Mouse (Mus musculus): ENCODE results near the gene Acsl5. TPM values are rescaled to one million over a fixed set of nuclear protein-coding genes. Genes with fewer than 3 reads are reported as not detected.

Gene Acsl5
- polyA plus RNA-seq, 1 experiment, result 53.2 TPM

DNA sequence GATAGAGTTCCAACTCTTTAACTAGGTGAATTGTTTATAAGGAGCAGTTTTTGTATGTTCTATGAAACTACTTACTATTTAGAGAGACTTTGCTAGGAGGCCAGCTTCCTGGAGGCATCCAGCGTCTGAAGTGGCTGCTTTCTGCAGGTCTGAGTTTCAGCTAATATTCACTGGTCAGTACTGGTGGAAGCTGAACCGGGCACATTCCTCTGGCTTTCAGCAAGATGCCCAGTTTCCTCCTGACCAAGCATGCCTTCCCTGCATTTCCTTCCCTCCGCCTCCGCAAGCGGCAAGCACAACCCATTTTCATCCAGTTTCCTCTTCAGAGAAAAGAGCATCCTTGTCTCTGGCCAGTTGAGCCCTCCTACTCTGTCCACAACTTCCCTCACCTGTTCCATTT lies 17.3 kb downstream of the Acsl5 start:
- Histone ChIP-seq H3K4me1 (ENCODE audit: control insufficient read depth, insufficient read depth, low read length) (peaks cover 13% of the 10 kb centered on the region), H3K4me3 (replicated peaks; ENCODE audit: extremely low read depth, low read depth, low read length) (no peak overlapping the region)
- DNase-seq, result no peak
- TF ChIP-seq CTCF (IDR thresholded peaks at IDR 0.05; ENCODE audit: insufficient read depth, low read length) (no peak), POLR2A (IDR thresholded peaks at IDR 0.05; ENCODE audit: borderline replicate concordance, extremely low read depth, low read depth, low read length) (no peak)
- 48% methylated on average over 5 of the region's 5 CpGs for WGBS

DNA sequence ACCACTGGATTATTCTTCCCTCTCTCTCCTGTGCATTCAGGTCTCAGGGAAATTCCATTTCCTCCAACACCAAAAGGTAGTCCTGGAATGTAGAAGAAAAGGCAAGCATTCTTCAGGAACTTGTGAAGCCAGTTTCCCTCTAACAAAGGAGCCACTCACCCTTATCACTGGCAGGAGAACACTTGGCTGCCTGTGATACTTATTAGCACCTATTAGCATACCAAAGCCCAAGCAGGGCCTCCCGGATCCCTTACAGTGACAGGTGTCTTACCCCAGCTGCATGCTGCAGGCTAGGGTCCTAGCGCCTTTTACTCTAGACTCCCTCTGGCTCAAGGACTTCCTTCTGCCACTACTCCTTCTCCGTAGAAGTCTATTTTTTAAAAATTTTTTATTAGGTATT lies 19.7 kb downstream of the Acsl5 start:
- 46% methylated on average over 3 of the region's 3 CpGs for WGBS
- DNase-seq, result no peak
- Histone ChIP-seq H3K4me3 (replicated peaks; ENCODE audit: extremely low read depth, low read depth, low read length) (no peak overlapping the region), H3K4me1 (ENCODE audit: control insufficient read depth, insufficient read depth, low read length) (peaks cover 11% of the 10 kb centered on the region)
- TF ChIP-seq POLR2A (IDR thresholded peaks at IDR 0.05; ENCODE audit: borderline replicate concordance, extremely low read depth, low read depth, low read length) (no peak), CTCF (IDR thresholded peaks at IDR 0.05; ENCODE audit: insufficient read depth, low read length) (no peak)

DNA sequence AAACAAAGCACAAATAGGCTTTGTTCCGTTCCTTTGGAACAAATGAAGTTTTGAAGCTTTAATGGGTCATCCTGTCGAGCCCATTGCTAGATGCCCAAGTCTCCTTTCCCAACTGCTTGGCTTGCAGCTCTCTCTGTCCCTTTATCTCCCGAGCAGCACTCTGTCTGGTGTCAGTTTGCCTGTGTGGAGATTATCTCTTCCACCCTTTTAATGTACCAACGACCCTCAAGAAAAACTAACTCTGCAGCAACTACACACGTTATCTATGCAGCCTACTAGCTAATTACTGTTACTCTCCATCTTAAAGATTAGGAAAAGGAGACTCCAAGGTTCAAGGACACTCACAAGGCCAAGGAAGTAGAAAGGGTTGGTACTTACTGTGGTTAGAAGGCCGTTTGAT lies 21.6 kb downstream of the Acsl5 start:
- DNase-seq, result no peak
- H3K4me1 ChIP-seq (ENCODE audit: control insufficient read depth, insufficient read depth, low read length), result peaks cover 9% of the 10 kb centered on the region
- WGBS, result 66% methylated on average over 6 of the region's 6 CpGs
- no peak overlapping the region for H3K4me3 ChIP-seq (replicated peaks; ENCODE audit: extremely low read depth, low read depth, low read length)
- TF ChIP-seq CTCF (IDR thresholded peaks at IDR 0.05; ENCODE audit: insufficient read depth, low read length), result no peak
- TF ChIP-seq POLR2A (IDR thresholded peaks at IDR 0.05; ENCODE audit: borderline replicate concordance, extremely low read depth, low read depth, low read length), result no peak

DNA sequence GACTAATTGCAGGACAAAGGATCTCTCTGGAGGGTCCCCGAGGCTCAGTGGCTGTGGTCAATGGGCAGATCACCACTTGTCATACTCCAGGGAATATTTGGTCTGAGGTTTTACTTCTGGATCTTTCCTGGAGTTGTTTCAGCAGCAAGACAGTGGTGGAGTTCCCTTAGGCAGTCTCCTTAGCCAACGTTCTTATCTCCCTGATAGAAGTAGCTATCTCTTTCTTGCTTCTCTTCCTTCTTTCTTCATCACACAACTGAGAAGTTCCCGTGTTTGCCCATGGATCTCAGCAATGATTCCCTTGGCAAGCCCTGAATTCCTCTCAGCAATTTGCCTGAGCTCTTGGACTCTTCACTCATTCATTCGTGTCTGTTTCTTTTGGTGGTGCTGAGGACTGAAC lies 24.4 kb downstream of the Acsl5 start:
- DNase-seq, result no peak
- WGBS, result 74% methylated on average over 4 of the region's 4 CpGs
- no peak overlapping the region for H3K4me3 ChIP-seq (replicated peaks; ENCODE audit: extremely low read depth, low read depth, low read length)
- H3K4me1 ChIP-seq (ENCODE audit: control insufficient read depth, insufficient read depth, low read length), result peaks cover 2% of the 10 kb centered on the region; the same call in 1 of the 2 replicates
- TF ChIP-seq CTCF (IDR thresholded peaks at IDR 0.05; ENCODE audit: insufficient read depth, low read length), result no peak
- no peak for TF ChIP-seq POLR2A (IDR thresholded peaks at IDR 0.05; ENCODE audit: borderline replicate concordance, extremely low read depth, low read depth, low read length)

GRCm38 (mm10) chr19:55276770-55277169 lies 25.0 kb downstream of the Acsl5 start:
- no peak for TF ChIP-seq CTCF (IDR thresholded peaks at IDR 0.05; ENCODE audit: insufficient read depth, low read length)
- no peak for TF ChIP-seq POLR2A (IDR thresholded peaks at IDR 0.05; ENCODE audit: borderline replicate concordance, extremely low read depth, low read depth, low read length)
- peaks cover 2% of the 10 kb centered on the region; the same call in 1 of the 2 replicates for H3K4me1 ChIP-seq (ENCODE audit: control insufficient read depth, insufficient read depth, low read length)
- H3K4me3 ChIP-seq (replicated peaks; ENCODE audit: extremely low read depth, low read depth, low read length), result no peak overlapping the region
- WGBS, result 63% methylated on average over 3 of the region's 3 CpGs
- DNase-seq, result no peak

GRCm38 (mm10) chr19:55284093-55284492 lies 32.4 kb downstream of the Acsl5 start:
- Histone ChIP-seq H3K4me1 (ENCODE audit: control insufficient read depth, insufficient read depth, low read length) (no peaks in the 10 kb centered on the region), H3K4me3 (replicated peaks; ENCODE audit: extremely low read depth, low read depth, low read length) (no peak overlapping the region)
- DNase-seq, result no peak
- TF ChIP-seq CTCF (IDR thresholded peaks at IDR 0.05; ENCODE audit: insufficient read depth, low read length) (no peak), POLR2A (IDR thresholded peaks at IDR 0.05; ENCODE audit: borderline replicate concordance, extremely low read depth, low read depth, low read length) (no peak)
- WGBS, result 82% methylated on average over 4 of the region's 4 CpGs

GRCm38 (mm10) chr19:55286034-55286433 lies 34.3 kb downstream of the Acsl5 start:
- no peak for DNase-seq
- TF ChIP-seq CTCF (IDR thresholded peaks at IDR 0.05; ENCODE audit: insufficient read depth, low read length) (no peak), POLR2A (IDR thresholded peaks at IDR 0.05; ENCODE audit: borderline replicate concordance, extremely low read depth, low read depth, low read length) (no peak)

GRCm38 (mm10) chr19:55288974-55289373 lies 37.2 kb downstream of the Acsl5 start:
- H3K4me3 ChIP-seq (replicated peaks; ENCODE audit: extremely low read depth, low read depth, low read length), result no peak overlapping the region
- TF ChIP-seq POLR2A (IDR thresholded peaks at IDR 0.05; ENCODE audit: borderline replicate concordance, extremely low read depth, low read depth, low read length), result no peak
- no peak for TF ChIP-seq CTCF (IDR thresholded peaks at IDR 0.05; ENCODE audit: insufficient read depth, low read length)

More at GRCm38 (mm10) chr19:55286034-55286433, 34.3 kb downstream of the Acsl5 start:
- no peaks in the 10 kb centered on the region for H3K4me1 ChIP-seq (ENCODE audit: control insufficient read depth, insufficient read depth, low read length)
- H3K4me3 ChIP-seq (replicated peaks; ENCODE audit: extremely low read depth, low read depth, low read length), result no peak overlapping the region
- WGBS, result 88% methylated on average over 4 of the region's 4 CpGs

GRCm38 (mm10) chr19:55290621-55291270 lies 39.0 kb downstream of the Acsl5 start:
- 83% methylated on average over 2 of the region's 2 CpGs for WGBS
- no peak overlapping the region for H3K4me3 ChIP-seq (replicated peaks; ENCODE audit: extremely low read depth, low read depth, low read length)
- no peak for DNase-seq
- no peaks in the 10 kb centered on the region for H3K4me1 ChIP-seq (ENCODE audit: control insufficient read depth, insufficient read depth, low read length)
- TF ChIP-seq CTCF (IDR thresholded peaks at IDR 0.05; ENCODE audit: insufficient read depth, low read length) (no peak), POLR2A (IDR thresholded peaks at IDR 0.05; ENCODE audit: borderline replicate concordance, extremely low read depth, low read depth, low read length) (no peak)

More at GRCm38 (mm10) chr19:55288974-55289373, 37.2 kb downstream of the Acsl5 start:
- no peak for DNase-seq
- no peaks in the 10 kb centered on the region for H3K4me1 ChIP-seq (ENCODE audit: control insufficient read depth, insufficient read depth, low read length)

DNA sequence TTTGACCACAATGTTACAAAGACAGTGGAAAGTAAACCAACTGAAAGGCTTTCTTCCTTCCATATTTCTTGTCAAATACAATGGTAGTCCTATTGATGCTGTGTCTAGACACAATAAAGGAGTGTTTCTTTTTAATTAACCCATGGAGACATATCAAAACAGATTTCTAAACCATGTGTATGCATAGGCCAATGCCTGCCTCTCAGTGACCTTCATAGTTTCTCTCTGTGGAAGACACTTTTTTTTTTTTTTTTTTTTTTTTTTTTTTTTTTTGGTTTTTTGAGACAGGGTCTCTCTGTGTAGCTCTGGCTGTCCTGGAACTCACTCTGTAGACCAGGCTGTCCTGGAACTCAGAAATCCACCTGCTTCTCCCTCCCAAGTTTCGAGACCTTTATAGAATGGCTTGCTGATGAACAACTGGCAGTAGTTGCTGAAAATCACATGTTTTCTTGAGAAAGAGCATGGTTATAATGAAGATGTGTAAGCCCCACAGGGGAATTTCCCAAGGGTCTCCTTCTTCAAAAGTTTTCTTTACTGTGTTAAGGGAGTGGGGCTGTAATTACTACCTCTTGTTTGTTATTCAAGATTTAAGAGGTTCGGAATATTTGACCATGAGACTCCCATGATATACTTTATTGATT lies 40.6 kb downstream of the Acsl5 start:
- no peak for TF ChIP-seq CTCF (IDR thresholded peaks at IDR 0.05; ENCODE audit: insufficient read depth, low read length)
- no peak for TF ChIP-seq POLR2A (IDR thresholded peaks at IDR 0.05; ENCODE audit: borderline replicate concordance, extremely low read depth, low read depth, low read length)
- Histone ChIP-seq H3K4me1 (ENCODE audit: control insufficient read depth, insufficient read depth, low read length) (no peaks in the 10 kb centered on the region), H3K4me3 (replicated peaks; ENCODE audit: extremely low read depth, low read depth, low read length) (no peak overlapping the region)
- DNase-seq, result no peak
- 89% methylated on average over 2 of the region's 2 CpGs for WGBS
